Mouse (Mus musculus): ENCODE data around the gene B4galt2. TPM values are rescaled to one million over a fixed set of nuclear protein-coding genes. Genes with fewer than 3 reads are reported as not detected.

B4galt2 gene
- polyA plus RNA-seq, 1 experiment from 2014 or later = 13.8 TPM

DNA sequence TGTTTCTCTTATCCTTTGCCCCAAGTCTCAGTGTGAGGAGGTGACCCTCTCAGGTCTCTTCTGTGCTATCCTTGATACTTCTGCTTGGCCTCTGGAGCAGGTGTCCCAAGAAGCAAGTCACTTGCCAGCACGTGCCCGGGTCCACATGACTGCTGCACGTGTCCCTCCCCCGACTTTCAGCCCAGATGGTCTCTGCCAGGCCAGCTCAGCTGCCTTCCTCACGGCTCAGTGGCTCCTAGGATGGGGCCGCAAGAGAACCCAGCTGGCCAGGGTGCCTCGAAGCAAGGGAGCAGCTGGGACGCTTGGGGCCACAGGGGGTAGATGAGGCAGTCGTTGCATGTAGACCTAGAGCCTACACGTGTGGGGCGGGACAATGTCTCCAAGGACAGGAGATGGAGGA is 38.0 kb downstream of the B4galt2 start:
- WGBS (ENCODE audit: insufficient replicate concordance) = 87% methylated on average over 11 of the region's 11 CpGs
- Histone ChIP-seq H3K27ac (ENCODE audit: low read depth, low read length) (no peak overlapping the region), H3K4me3 (ENCODE audit: low read depth, low read length) (no peak overlapping the region), H3K4me1 (ENCODE audit: control insufficient read depth, insufficient read depth, low read length) (no peaks in the 10 kb centered on the region), H3K4me2 (no peak overlapping the region), H3K27me3 (ENCODE audit: control insufficient read depth, insufficient read depth, low read length) (peaks cover 2% of the 10 kb centered on the region; the same call in 1 of the 2 replicates), H3K36me3 (ENCODE audit: control insufficient read depth, insufficient read depth, low read length) (no peaks in the 10 kb centered on the region), H3K9me3 (replicated peaks; ENCODE audit: control insufficient read depth, low read length) (no peaks in the 10 kb centered on the region), H3K9ac (ENCODE audit: low read depth, low read length) (no peak overlapping the region)
- no peak for ATAC-seq (replicated peaks; ENCODE audit: insufficient number of reproducible peaks, low FRiP score, low TSS enrichment)

GRCm38 (mm10) chr4:117844467-117844866 is 38.8 kb downstream of the B4galt2 start:
- Histone ChIP-seq H3K27me3 (ENCODE audit: control insufficient read depth, insufficient read depth, low read length) (peaks cover 2% of the 10 kb centered on the region; the same call in 1 of the 2 replicates), H3K4me3 (ENCODE audit: low read depth, low read length) (no peak overlapping the region), H3K9ac (ENCODE audit: low read depth, low read length) (no peak overlapping the region), H3K4me2 (no peak overlapping the region), H3K4me1 (ENCODE audit: control insufficient read depth, insufficient read depth, low read length) (no peaks in the 10 kb centered on the region), H3K9me3 (replicated peaks; ENCODE audit: control insufficient read depth, low read length) (no peaks in the 10 kb centered on the region), H3K27ac (ENCODE audit: low read depth, low read length) (no peak overlapping the region), H3K36me3 (ENCODE audit: control insufficient read depth, insufficient read depth, low read length) (no peaks in the 10 kb centered on the region)
- WGBS (ENCODE audit: insufficient replicate concordance) = 87% methylated on average over 5 of the region's 5 CpGs
- no peak for ATAC-seq (replicated peaks; ENCODE audit: insufficient number of reproducible peaks, low FRiP score, low TSS enrichment)

DNA sequence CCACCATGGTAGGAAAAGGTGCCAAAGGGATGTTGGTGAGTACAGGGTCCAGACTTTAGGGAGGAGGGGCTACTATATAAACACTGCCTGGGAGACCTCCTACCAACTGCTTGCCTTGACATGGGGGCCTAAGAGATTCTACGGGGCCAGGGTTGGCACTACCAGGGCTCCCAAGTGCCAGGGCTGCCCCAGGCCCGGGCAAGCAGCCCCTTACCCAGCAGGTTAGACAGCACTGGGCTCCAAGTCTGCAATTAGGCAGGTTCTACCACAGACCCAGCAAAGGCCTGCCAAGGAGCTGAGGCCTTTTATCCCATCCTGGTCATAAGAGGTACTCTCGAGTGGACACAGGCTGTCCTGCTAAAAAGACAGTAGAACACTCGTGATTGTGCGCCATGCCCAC is 40.2 kb downstream of the B4galt2 start:
- Histone ChIP-seq H3K9ac (ENCODE audit: low read depth, low read length) (no peak overlapping the region), H3K27ac (ENCODE audit: low read depth, low read length) (no peak overlapping the region), H3K36me3 (ENCODE audit: control insufficient read depth, insufficient read depth, low read length) (no peaks in the 10 kb centered on the region), H3K4me1 (ENCODE audit: control insufficient read depth, insufficient read depth, low read length) (no peaks in the 10 kb centered on the region; the same call in 1 of the 2 replicates), H3K9me3 (replicated peaks; ENCODE audit: control insufficient read depth, low read length) (no peaks in the 10 kb centered on the region), H3K4me2 (no peak overlapping the region), H3K27me3 (ENCODE audit: control insufficient read depth, insufficient read depth, low read length) (peaks cover 2% of the 10 kb centered on the region; the same call in 1 of the 2 replicates), H3K4me3 (ENCODE audit: low read depth, low read length) (no peak overlapping the region)
- no peak for ATAC-seq (replicated peaks; ENCODE audit: insufficient number of reproducible peaks, low FRiP score, low TSS enrichment)
- 86% methylated on average over 5 of the region's 5 CpGs for WGBS (ENCODE audit: insufficient replicate concordance)

DNA sequence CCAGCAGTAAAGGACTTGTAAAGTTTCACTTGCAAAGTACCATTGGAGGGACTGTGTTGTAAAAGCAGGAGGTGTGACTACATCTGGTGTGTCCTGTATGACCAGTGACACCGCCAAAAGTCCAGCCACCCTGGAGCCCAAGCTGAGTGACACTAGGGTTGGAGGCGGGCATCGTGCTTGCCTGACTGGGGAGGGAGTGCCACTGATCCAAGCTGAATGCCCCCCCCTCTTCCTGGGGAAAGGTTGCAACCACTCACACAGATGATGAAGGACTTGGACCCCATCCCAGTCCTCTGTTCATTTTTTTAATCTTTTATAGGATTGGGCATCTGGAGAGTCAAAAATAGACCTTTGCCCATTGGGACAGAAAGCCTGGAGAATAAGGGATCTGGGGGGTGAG is 41.7 kb downstream of the B4galt2 start:
- Histone ChIP-seq H3K4me2 (no peak overlapping the region), H3K9me3 (replicated peaks; ENCODE audit: control insufficient read depth, low read length) (no peaks in the 10 kb centered on the region), H3K27me3 (ENCODE audit: control insufficient read depth, insufficient read depth, low read length) (peaks cover 2% of the 10 kb centered on the region; the same call in 1 of the 2 replicates), H3K27ac (ENCODE audit: low read depth, low read length) (no peak overlapping the region), H3K4me1 (ENCODE audit: control insufficient read depth, insufficient read depth, low read length) (no peaks in the 10 kb centered on the region; the same call in 1 of the 2 replicates), H3K36me3 (ENCODE audit: control insufficient read depth, insufficient read depth, low read length) (no peaks in the 10 kb centered on the region), H3K4me3 (ENCODE audit: low read depth, low read length) (no peak overlapping the region), H3K9ac (ENCODE audit: low read depth, low read length) (no peak overlapping the region)
- 75% methylated on average over 3 of the region's 3 CpGs for WGBS (ENCODE audit: insufficient replicate concordance)
- ATAC-seq (replicated peaks; ENCODE audit: insufficient number of reproducible peaks, low FRiP score, low TSS enrichment) = no peak

- 94% methylated on average over 5 of the region's 5 CpGs for WGBS (ENCODE audit: insufficient replicate concordance)
- Histone ChIP-seq H3K36me3 (ENCODE audit: control insufficient read depth, insufficient read depth, low read length) (no peaks in the 10 kb centered on the region), H3K4me2 (no peak overlapping the region), H3K4me3 (ENCODE audit: low read depth, low read length) (no peak overlapping the region), H3K27ac (ENCODE audit: low read depth, low read length) (no peak overlapping the region), H3K9me3 (replicated peaks; ENCODE audit: control insufficient read depth, low read length) (no peaks in the 10 kb centered on the region), H3K9ac (ENCODE audit: low read depth, low read length) (no peak overlapping the region), H3K4me1 (ENCODE audit: control insufficient read depth, insufficient read depth, low read length) (no peaks in the 10 kb centered on the region; the same call in 1 of the 2 replicates), H3K27me3 (ENCODE audit: control insufficient read depth, insufficient read depth, low read length) (peaks cover 2% of the 10 kb centered on the region; the same call in 1 of the 2 replicates)
- no peak for ATAC-seq (replicated peaks; ENCODE audit: insufficient number of reproducible peaks, low FRiP score, low TSS enrichment)
Observed at GRCm38 (mm10) chr4:117840821-117841220, 42.5 kb downstream of the B4galt2 start.

DNA sequence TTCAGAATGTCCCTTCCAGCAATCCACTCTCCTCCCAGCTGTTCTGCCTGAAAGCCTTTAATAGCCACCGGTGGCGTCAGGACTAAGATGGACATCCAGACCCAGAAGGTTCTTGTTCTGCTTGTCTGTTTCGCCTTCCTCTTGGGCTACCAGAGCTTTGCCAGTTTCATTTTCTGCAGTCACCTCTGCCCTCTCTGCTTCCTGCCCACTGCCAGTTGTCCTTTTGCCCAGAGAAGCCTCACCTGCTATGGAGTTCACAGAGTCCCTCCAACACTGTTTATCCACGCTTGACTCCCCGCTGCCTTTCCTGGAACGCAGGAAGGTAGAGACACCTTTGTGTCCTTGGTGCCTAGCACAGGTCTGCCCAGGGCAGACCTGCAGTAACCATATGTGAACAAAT is 43.9 kb downstream of the B4galt2 start:
- H3K4me2 ChIP-seq = no peak overlapping the region
- no peak overlapping the region for H3K9ac ChIP-seq (ENCODE audit: low read depth, low read length)
- 76% methylated on average over 6 of the region's 6 CpGs for WGBS (ENCODE audit: insufficient replicate concordance)
- peaks cover 3% of the 10 kb centered on the region; the same call in 1 of the 2 replicates for H3K4me1 ChIP-seq (ENCODE audit: control insufficient read depth, insufficient read depth, low read length)
- no peak overlapping the region for H3K4me3 ChIP-seq (ENCODE audit: low read depth, low read length)
- H3K36me3 ChIP-seq (ENCODE audit: control insufficient read depth, insufficient read depth, low read length) = no peaks in the 10 kb centered on the region
- peaks cover 2% of the 10 kb centered on the region; the same call in 1 of the 2 replicates for H3K27me3 ChIP-seq (ENCODE audit: control insufficient read depth, insufficient read depth, low read length)
- H3K27ac ChIP-seq (ENCODE audit: low read depth, low read length) = no peak overlapping the region
- no peaks in the 10 kb centered on the region for H3K9me3 ChIP-seq (replicated peaks; ENCODE audit: control insufficient read depth, low read length)
- ATAC-seq (replicated peaks; ENCODE audit: insufficient number of reproducible peaks, low FRiP score, low TSS enrichment) = no peak

DNA sequence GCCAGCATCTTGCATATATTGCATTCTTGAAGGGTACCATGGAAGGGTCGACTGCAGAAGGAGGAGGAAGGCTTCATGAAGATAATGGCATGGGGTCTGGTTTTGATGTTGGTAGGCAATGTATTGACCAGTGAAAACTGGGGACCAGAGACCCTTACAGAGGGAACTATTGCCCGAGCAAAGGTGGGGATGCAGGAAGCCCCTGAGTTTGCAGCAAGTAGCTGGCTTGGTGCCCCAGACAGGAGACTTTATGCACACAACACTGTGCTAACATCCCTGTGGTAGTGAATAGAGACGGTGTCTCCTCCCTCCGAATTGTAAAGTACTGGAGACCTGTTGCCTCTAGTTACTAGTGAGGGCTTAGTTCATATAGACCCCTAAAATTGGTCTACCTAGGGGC is 46.0 kb downstream of the B4galt2 start:
- H3K27me3 ChIP-seq (ENCODE audit: control insufficient read depth, insufficient read depth, low read length) = peaks cover 3% of the 10 kb centered on the region; the same call in 1 of the 2 replicates
- 64% methylated on average over 4 of the region's 4 CpGs for WGBS (ENCODE audit: insufficient replicate concordance)
- no peaks in the 10 kb centered on the region for H3K9me3 ChIP-seq (replicated peaks; ENCODE audit: control insufficient read depth, low read length)
- H3K27ac ChIP-seq (ENCODE audit: low read depth, low read length) = no peak overlapping the region
- peaks cover 3% of the 10 kb centered on the region; the same call in 1 of the 2 replicates for H3K4me1 ChIP-seq (ENCODE audit: control insufficient read depth, insufficient read depth, low read length)
- peak overlapping the region; percentile 76 for H3K4me3 ChIP-seq (ENCODE audit: low read depth, low read length)
- peak overlapping the region; percentile 96 for H3K4me2 ChIP-seq
- peak overlapping the region; percentile 82; the same call in 1 of the 2 replicates for H3K9ac ChIP-seq (ENCODE audit: low read depth, low read length)
- no peak for ATAC-seq (replicated peaks; ENCODE audit: insufficient number of reproducible peaks, low FRiP score, low TSS enrichment)
- H3K36me3 ChIP-seq (ENCODE audit: control insufficient read depth, insufficient read depth, low read length) = no peaks in the 10 kb centered on the region

DNA sequence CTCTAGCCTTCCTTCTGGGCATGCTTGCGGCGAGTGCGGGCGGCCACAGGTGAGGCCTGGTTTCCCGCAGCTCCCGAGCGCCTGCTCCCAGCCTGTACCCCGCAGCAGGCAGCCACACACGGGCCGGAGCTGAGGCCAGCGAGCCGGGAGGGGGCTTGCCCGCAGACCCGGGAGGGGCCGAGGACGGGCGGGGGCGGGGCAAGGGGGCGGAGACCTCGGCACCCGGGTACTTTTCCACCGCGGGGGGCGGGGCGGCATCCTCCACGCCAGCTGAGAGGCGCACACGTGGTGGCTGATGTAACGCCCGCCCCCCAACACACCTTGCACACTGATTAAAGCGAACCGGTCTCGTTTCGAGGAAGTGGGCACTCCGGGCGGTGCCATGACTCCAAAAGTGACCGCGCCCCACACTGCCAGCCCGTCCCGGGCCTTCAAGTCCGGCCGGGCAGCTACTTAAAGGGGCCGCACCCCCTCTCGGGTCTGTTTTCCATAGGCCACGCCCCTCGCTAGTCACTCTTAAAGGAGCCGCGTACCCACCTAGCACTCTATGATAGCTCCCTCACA is 47.0 kb downstream of the B4galt2 start:
- H3K9ac ChIP-seq (ENCODE audit: low read depth, low read length) = peak overlapping the region; percentile 82
- H3K9me3 ChIP-seq (replicated peaks; ENCODE audit: control insufficient read depth, low read length) = no peaks in the 10 kb centered on the region
- no peaks in the 10 kb centered on the region for H3K36me3 ChIP-seq (ENCODE audit: control insufficient read depth, insufficient read depth, low read length)
- peaks cover 3% of the 10 kb centered on the region; the same call in 1 of the 2 replicates for H3K4me1 ChIP-seq (ENCODE audit: control insufficient read depth, insufficient read depth, low read length)
- peak overlapping the region; percentile 92 for H3K27ac ChIP-seq (ENCODE audit: low read depth, low read length)
- peak overlapping the region; percentile 96 for H3K4me2 ChIP-seq
- H3K27me3 ChIP-seq (ENCODE audit: control insufficient read depth, insufficient read depth, low read length) = peaks cover 3% of the 10 kb centered on the region; the same call in 1 of the 2 replicates
- WGBS (ENCODE audit: insufficient replicate concordance) = under 1% methylated on average over 44 of the region's 48 CpGs
- H3K4me3 ChIP-seq (ENCODE audit: low read depth, low read length) = peak overlapping the region; percentile 76
- ATAC-seq (replicated peaks; ENCODE audit: insufficient number of reproducible peaks, low FRiP score, low TSS enrichment) = peak; percentile 87

All from heart, embryonic 11.5 days (tissue).